Mouse (Mus musculus) heart, embryonic 16.5 days (tissue): ENCODE results near the gene Hist1h2bg. TPM values are rescaled to one million over a fixed set of nuclear protein-coding genes. Genes with fewer than 3 reads are reported as not detected.
"Not testable (repeated sequence)": the region's sequence is repeated elsewhere in the genome, so short reads cannot be mapped to it uniquely, and the experiment has no call there.

ENCODE experiments used
- ATAC-seq: fragments of 200-750 bp; cut with Nextera tagmentation; replicated peaks from 2 replicates; pipeline ENCODE4 v1.8.0; 2017; ENCODE audit warnings: moderate number of reproducible peaks; ENCODE audit not compliant: insufficient read depth, low FRiP score; ENCODE audit errors: extremely low read depth
- H3K27ac ChIP-seq: fragments of 300-500 bp; sonication (generic); 2 replicates; pipeline ENCODE4 v1.5.1; 2014; ENCODE audit warnings: mild to moderate bottlenecking, low read length, control low read depth, moderate library complexity
- H3K27me3 ChIP-seq: fragments of 300-500 bp; sonication (generic); 2 replicates; pipeline ENCODE4 v1.6.1; 2014; ENCODE audit warnings: low read length, mixed read lengths; ENCODE audit not compliant: control insufficient read depth, insufficient read depth
- H3K36me3 ChIP-seq: fragments of 300-500 bp; sonication (generic); 2 replicates; pipeline ENCODE4 v1.6.1; 2014; ENCODE audit not compliant: control insufficient read depth, insufficient read depth
- H3K4me1 ChIP-seq: fragments of 300-500 bp; sonication (generic); 2 replicates; pipeline ENCODE4 v1.6.1; 2014; ENCODE audit warnings: low read length, mixed read lengths; ENCODE audit not compliant: control insufficient read depth, insufficient read depth
- H3K4me2 ChIP-seq: fragments of 300-500 bp; sonication (generic); 2 replicates; pipeline ENCODE4 v1.6.1; 2014; ENCODE audit warnings: low read depth, mild to moderate bottlenecking, control low read depth, low read length
- H3K4me3 ChIP-seq: fragments of 300-500 bp; sonication (generic); 2 replicates; pipeline ENCODE4 v1.5.1; 2014; ENCODE audit warnings: mild to moderate bottlenecking, control low read depth, low read length
- H3K9ac ChIP-seq: fragments of 300-500 bp; sonication (generic); 2 replicates; pipeline ENCODE4 v1.6.1; 2014; ENCODE audit warnings: low read length, control low read depth
- H3K9me3 ChIP-seq: fragments of 300-500 bp; sonication (generic); replicated peaks from 2 replicates; pipeline ENCODE4 v1.6.1; 2016; ENCODE audit warnings: low read length; ENCODE audit not compliant: control insufficient read depth
- WGBS: fragments of 180-500 bp; shearing (Covaris S2); extraction: QIAGEN DNeasy Blood & Tissue Kit; methylation state at CpG from one replicate; pipeline ENCODE4 v1.1.7; 2014; 5-methylcytosine and 5-hydroxymethylcytosine counted together
- polyA plus RNA-seq: library from polyadenylated mRNA; unstranded; fragments of >200 nt; fragmentation: Nextera tagmentation; extraction: Ambion mirVana; gene quantifications from 2 replicates; pipeline ENCODE4 v1.2.1, GENCODE M21; 2015

The Hist1h2bg gene
- polyA plus RNA-seq, 1 experiment from 2014 or later, result 4.2 TPM

DNA sequence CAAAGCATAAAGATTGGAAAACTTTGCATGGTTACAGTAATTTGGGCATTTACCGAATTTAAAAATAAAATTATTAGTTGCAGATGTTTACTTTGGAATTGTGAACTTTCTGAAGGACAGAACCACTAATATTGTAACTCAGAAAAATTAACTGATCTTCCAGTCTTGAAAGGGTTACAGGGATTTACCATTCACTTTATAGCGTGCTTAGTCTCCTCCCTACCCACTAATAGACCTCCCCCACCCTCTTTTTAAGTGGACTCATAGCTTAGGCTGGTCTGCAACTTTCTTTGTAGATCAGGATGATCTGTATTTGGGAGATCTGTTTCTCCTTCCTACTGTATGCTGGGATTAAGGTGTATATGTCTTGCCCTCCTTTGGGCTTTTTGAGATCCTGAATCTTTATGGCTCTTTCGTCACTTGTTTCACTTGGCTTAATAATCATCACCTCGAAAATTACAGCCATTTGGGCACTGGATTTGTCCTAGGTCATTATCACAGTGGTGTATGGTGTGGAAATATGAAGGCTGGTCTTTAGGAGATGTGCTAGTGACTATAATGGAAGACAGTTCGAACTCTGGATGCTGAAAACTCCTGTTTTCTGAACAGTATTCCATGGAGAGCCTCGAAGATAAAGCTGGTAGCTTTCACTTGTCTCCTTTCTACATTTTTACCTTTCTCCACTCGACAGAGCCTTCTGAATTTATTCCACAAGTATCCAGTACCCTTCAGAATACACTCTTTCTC lies 34.9 kb upstream of the Hist1h2bg start:
- peak overlapping the region; percentile 48 for H3K4me3 ChIP-seq
- no peaks in the 10 kb centered on the region for H3K27me3 ChIP-seq
- 22% methylated on average over 7 of the region's 7 CpGs for WGBS
- no peaks in the 10 kb centered on the region for H3K9me3 ChIP-seq
- H3K4me1 ChIP-seq, result peaks cover 32% of the 10 kb centered on the region
- peak overlapping the region; percentile 75 for H3K4me2 ChIP-seq
- peak overlapping the region; percentile 61 for H3K9ac ChIP-seq
- ATAC-seq, result no peak
- peak overlapping the region; percentile 42; the same call in 1 of the 2 replicates for H3K27ac ChIP-seq
- H3K36me3 ChIP-seq, result no peaks in the 10 kb centered on the region

DNA sequence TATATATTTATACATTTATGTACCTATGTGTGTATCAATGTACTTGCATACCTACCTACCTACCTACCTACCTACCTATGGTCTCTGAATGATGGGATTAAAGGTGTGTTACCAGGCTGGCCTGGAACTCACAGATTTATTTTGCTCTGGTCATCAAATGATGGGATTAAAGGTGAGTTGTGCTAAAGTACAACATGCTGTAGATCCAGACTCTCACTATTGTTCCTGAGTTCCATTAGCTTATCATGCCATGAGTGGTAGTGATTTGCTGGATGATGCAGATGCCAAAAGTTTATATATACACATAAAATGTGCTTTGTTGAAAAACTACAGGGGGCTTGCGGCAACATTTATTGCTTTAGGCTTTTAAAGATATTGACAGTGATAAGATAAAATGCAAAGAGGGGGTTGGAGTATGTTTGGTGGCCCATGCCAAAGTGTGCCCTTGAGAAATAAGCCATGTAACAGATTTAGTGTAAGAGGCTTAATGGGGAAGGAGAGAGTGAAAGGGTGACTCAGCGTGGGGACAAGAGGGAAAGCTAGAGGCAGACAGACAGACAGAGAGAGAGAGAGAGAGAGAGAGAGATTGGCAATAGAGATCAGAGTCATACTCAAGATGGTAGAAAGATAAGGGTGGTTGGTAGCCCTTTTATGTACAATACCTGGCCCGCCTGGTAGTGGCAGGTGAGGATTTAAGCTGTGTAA lies 34.0 kb upstream of the Hist1h2bg start:
- peak overlapping the region; percentile 75; the same call in 1 of the 2 replicates for H3K4me2 ChIP-seq
- peaks cover 28% of the 10 kb centered on the region for H3K4me1 ChIP-seq
- H3K27me3 ChIP-seq, result no peaks in the 10 kb centered on the region
- ATAC-seq, result no peak
- H3K9me3 ChIP-seq, result no peaks in the 10 kb centered on the region
- H3K27ac ChIP-seq, result no peak overlapping the region
- no peak overlapping the region for H3K9ac ChIP-seq
- H3K36me3 ChIP-seq, result no peaks in the 10 kb centered on the region
- H3K4me3 ChIP-seq, result no peak overlapping the region
- 74% methylated on average over 3 of the region's 3 CpGs for WGBS

DNA sequence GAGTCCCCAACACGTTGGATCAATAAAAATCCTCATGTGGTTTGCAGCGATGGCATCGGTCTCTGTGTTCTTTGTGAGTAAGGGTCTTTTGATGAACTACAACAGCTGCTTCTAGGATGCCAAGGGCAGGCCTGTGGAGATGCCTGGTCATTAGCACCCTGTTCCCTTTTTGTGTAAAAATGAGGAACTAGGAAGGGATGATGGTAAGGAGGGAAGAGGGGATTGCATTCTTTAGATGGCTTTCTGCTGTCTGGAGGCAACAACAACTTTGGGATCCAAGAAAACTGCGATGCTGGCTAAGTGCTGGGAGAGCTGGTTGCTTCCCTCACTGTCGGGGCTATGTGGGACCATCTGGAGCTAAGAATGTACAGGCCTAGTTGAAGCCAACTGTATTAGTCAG lies 32.9 kb upstream of the Hist1h2bg start:
- no peaks in the 10 kb centered on the region for H3K27me3 ChIP-seq
- H3K4me1 ChIP-seq, result peaks cover 23% of the 10 kb centered on the region
- no peak overlapping the region for H3K9ac ChIP-seq
- 79% methylated on average over 5 of the region's 5 CpGs for WGBS
- H3K9me3 ChIP-seq, result no peaks in the 10 kb centered on the region
- no peak overlapping the region for H3K4me3 ChIP-seq
- ATAC-seq, result no peak
- no peak overlapping the region for H3K4me2 ChIP-seq
- H3K27ac ChIP-seq, result no peak overlapping the region
- no peaks in the 10 kb centered on the region for H3K36me3 ChIP-seq

DNA sequence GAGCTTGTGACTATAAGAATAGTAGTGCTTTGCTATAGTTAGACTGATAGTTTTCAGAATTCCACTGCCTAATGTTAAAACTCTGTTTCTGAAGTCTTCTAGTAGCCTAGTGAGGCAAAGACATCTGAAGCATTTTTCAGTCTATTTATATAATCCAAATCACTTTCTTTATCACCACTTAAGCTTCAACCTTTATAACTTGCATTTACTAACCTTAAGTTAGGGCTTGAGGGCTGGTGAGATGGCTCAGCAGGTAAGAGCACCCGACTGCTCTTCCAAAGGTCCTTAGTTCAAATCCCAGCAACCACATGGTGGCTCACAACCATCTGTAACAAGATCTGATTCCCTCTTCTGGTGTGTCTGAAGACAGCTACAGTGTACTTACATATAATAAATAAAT lies 31.4 kb upstream of the Hist1h2bg start:
- WGBS, result 56% methylated on average over 1 of the region's 1 CpGs
- not testable (repeated sequence) for H3K4me2 ChIP-seq, H3K27me3 ChIP-seq, H3K36me3 ChIP-seq, H3K9me3 ChIP-seq, H3K4me3 ChIP-seq, H3K9ac ChIP-seq, H3K27ac ChIP-seq, ATAC-seq
- peaks cover 15% of the 10 kb centered on the region for H3K4me1 ChIP-seq

DNA sequence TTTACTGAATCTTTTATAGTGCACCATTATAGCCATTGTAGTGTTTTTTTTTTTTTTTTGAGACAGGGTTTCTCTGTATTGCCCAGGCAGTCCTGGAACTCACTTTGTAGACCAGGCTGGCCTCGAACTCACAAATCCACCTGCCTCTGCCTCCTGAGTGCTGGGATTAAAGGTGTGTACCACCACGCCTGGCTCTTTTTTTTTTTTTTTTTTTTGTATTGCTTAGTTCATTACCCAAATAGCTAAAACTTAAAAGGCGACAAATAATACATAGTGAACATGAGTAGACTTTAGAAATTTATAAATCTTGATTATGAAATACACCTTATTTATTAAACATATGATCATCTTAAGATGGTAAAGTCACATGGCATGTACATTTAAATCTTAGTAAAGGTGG lies 29.7 kb upstream of the Hist1h2bg start:
- H3K27ac ChIP-seq, result no peak overlapping the region
- ATAC-seq, result no peak
- H3K4me1 ChIP-seq, result peaks cover 11% of the 10 kb centered on the region
- H3K36me3 ChIP-seq, result no peaks in the 10 kb centered on the region
- no peak overlapping the region for H3K4me2 ChIP-seq
- H3K4me3 ChIP-seq, result no peak overlapping the region
- no peak overlapping the region for H3K9ac ChIP-seq
- H3K9me3 ChIP-seq, result no peaks in the 10 kb centered on the region
- 79% methylated on average over 3 of the region's 3 CpGs for WGBS
- no peaks in the 10 kb centered on the region for H3K27me3 ChIP-seq

DNA sequence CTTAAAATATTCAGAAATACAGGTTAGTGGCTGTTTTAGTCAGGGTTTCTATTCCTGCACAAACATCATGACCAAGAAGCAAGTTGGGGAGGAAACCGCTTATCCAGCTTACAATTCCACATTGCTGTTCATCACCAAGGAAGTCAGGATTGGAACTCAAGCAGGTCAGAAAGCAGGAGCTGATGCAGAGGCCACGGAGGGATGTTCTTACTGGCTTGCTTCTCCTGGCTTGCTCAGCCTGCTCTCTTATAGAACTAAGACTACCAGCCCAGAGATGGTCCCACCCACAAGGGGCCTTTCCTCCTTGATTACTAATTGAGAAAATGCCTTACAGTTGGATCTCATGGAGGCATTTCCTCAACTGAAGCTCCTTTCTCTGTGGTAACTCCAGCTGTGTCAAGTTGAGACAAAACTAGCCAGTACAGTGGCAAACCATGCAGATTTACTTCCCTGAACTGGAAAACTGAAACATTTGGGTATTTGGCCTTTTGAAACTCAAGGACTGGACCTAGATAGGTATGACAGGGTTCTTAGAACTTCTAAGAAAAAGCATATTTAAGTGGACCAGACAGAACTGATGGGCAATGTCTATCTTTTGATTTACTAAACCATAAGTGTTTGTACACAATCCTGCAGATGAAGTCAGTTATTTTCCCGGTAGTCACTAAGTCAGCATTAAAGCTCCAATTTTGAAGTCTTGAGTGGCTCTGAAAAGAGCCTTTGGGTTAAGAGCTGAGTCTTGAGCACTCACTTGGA lies 28.8 kb upstream of the Hist1h2bg start:
- H3K4me1 ChIP-seq, H3K36me3 ChIP-seq, H3K9me3 ChIP-seq, ATAC-seq, H3K27me3 ChIP-seq: not testable (repeated sequence)
- Histone ChIP-seq H3K4me2 (peak overlapping the region; percentile 87), H3K4me3 (peak overlapping the region; percentile 63), H3K27ac (peak overlapping the region; percentile 91), H3K9ac (peak overlapping the region; percentile 72)
- WGBS, result 11% methylated on average over 3 of the region's 3 CpGs

DNA sequence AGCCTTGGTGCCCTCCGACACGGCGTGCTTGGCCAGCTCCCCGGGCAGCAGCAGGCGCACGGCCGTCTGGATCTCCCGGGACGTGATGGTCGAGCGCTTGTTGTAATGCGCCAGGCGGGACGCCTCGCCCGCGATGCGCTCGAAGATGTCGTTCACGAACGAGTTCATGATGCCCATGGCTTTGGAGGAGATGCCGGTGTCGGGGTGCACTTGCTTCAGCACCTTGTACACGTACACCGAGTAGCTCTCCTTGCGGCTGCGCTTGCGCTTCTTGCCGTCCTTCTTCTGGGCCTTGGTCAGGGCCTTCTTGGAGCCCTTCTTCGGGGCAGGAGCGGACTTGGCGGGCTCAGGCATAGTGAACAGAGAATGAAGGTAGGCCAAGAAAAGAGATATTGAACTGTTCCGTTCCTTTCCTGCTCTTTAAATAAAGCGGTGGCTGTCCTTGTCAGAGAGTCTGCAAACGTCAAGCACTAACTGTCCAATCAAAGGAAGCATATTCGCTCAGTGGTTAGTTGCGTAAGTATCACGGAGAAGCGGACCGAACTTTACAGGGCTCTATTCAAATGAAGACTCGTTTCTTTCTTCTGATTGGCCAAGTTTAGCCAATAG lies 28.1 kb upstream of the Hist1h2bg start, which contains the start of gene Hist1h2bh:
Gene Hist1h2bh, minus strand, starts transcription at position 394 of the 609 bp plus-strand sequence.
- H3K27me3 ChIP-seq, H3K36me3 ChIP-seq, H3K4me1 ChIP-seq, H3K9me3 ChIP-seq: not testable (repeated sequence)
- H3K4me3 ChIP-seq, result peak within 1 kb of the TSS; percentile 63
- WGBS, result under 1% methylated on average over 29 of the region's 42 CpGs
- H3K27ac ChIP-seq, result peak within 1 kb of the TSS; percentile 92
- H3K4me2 ChIP-seq, result peak within 1 kb of the TSS; percentile 87
- peak; percentile 90 for ATAC-seq
- H3K9ac ChIP-seq, result peak within 1 kb of the TSS; percentile 72

DNA sequence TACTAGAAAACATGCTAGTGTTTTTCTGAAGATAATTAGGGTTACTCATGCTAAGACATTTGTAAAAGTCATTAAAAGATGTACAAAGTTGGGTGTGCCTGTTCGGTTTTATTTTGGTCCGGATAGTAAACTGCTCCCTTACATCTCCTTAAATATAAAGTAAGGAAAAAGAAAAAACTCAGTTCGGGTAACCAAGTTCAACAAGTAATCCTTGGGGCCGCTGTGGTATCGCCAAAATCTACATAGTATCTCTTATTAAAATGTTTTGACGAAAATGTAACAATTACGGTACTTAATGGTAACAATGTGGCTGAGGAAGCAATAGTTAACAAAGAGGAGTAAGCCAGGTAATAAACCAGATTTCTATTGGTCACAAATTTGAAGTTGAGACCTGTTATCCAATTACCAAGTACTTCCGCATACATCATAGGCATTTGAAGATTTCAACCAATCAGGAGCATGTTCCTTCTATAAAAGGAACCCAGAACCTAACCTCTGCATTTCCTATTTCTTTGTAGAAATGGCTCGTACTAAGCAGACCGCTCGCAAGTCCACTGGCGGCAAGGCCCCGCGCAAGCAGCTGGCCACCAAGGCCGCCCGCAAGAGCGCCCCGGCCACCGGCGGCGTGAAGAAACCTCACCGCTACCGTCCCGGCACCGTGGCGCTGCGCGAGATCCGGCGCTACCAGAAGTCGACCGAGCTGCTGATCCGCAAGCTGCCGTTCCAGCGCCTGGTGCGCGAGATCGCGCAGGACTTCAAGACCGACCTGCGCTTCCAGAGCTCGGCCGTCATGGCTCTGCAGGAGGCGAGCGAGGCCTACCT lies 27.0 kb upstream of the Hist1h2bg start, which contains the start of gene Hist1h3f:
Gene Hist1h3f, plus strand, starts transcription at position 88 of the 822 bp plus-strand sequence.
- H3K27ac ChIP-seq, result peak within 1 kb of the TSS; percentile 92
- peaks cover 4% of the 10 kb centered on the region for H3K4me1 ChIP-seq
- peak within 1 kb of the TSS; percentile 87 for H3K4me2 ChIP-seq
- ATAC-seq, result peak; percentile 92
- no peaks in the 10 kb centered on the region for H3K27me3 ChIP-seq
- no peaks in the 10 kb centered on the region for H3K36me3 ChIP-seq
- H3K9me3 ChIP-seq, result no peaks in the 10 kb centered on the region
- WGBS, result under 1% methylated on average over 25 of the region's 45 CpGs
- H3K9ac ChIP-seq, result peak within 1 kb of the TSS; percentile 75
- peak within 1 kb of the TSS; percentile 63 for H3K4me3 ChIP-seq
